Mouse (Mus musculus) embryonic fibroblast, embryonic 13.5 days (primary cell): ENCODE measurements around the gene Ferd3l.
A peak's percentile ranks its signal among the peaks of the same experiment; 100 is the strongest.

Source experiments
- CTCF ChIP-seq: IDR thresholded peaks from 2 replicates; pipeline ENCODE4 v1.5.1; 2011; ENCODE audit warnings: mild to moderate bottlenecking, control low read depth, low read length, moderate library complexity, borderline replicate concordance; ENCODE audit not compliant: insufficient read depth
- POLR2A ChIP-seq: IDR thresholded peaks from 2 replicates; pipeline ENCODE4 v1.6.1; 2011; ENCODE audit warnings: low read depth, mild to moderate bottlenecking, control low read depth, low read length, moderate library complexity

- no peak for TF ChIP-seq CTCF
- TF ChIP-seq POLR2A = 0 out of 2 replicates have a peak, but pooled peaks have one; percentile 13
Measured at GRCm38 (mm10) chr12:33967514-33967913, 39.3 kb downstream of the Ferd3l start.
